Mouse (Mus musculus): ENCODE data around the gene Tmem123.

Gene Tmem123

GRCm38 (mm10) chr9:7829531-7830528 is 66.0 kb downstream of the Tmem123 start:
- DNase-seq, result peak; percentile 12

- DNase-seq, result no peak
Observed at GRCm38 (mm10) chr9:7833421-7833820, 69.6 kb downstream of the Tmem123 start.

GRCm38 (mm10) chr9:7835302-7835701 is 71.5 kb downstream of the Tmem123 start:
- DNase-seq, result no peak

- DNase-seq, result peak; percentile 56
Observed at GRCm38 (mm10) chr9:7836331-7836730, 72.5 kb downstream of the Tmem123 start.

- peak; percentile 93 for DNase-seq
Observed at GRCm38 (mm10) chr9:7836905-7837805, 73.3 kb downstream of the Tmem123 start, which contains the start of gene Birc2. Gene Birc2 (minus strand): TSS chr9:7837064.

- no peak for DNase-seq
Observed at GRCm38 (mm10) chr9:7837806-7838440, 74.1 kb downstream of the Tmem123 start.

GRCm38 (mm10) chr9:7841221-7841620 is 77.4 kb downstream of the Tmem123 start:
- no peak for DNase-seq

All from thymus, postnatal 25 days (tissue).